Mouse (Mus musculus) midbrain, embryonic 13.5 days (tissue): ENCODE measurements around the gene Jag1. TPM values are rescaled to one million over a fixed set of nuclear protein-coding genes. Genes with fewer than 3 reads are reported as not detected.
A peak's percentile ranks its signal among the peaks of the same experiment; 100 is the strongest.

Source experiments
- ATAC-seq: fragments of 200-750 bp; cut with Nextera tagmentation; 2 replicates; pipeline ENCODE4 v1.8.0; 2017; ENCODE audit warnings: mild to moderate bottlenecking, moderate TSS enrichment, moderate library complexity
- H3K27ac ChIP-seq: fragments of 300-500 bp; sonication (generic); 2 replicates; pipeline ENCODE4 v1.5.1; 2015; ENCODE audit warnings: inconsistent platforms, mild to moderate bottlenecking, moderate library complexity
- H3K27me3 ChIP-seq: fragments of 300-500 bp; sonication (generic); 2 replicates; pipeline ENCODE4 v1.6.1; 2015; ENCODE audit warnings: mild to moderate bottlenecking, inconsistent platforms
- H3K36me3 ChIP-seq: fragments of 300-500 bp; sonication (generic); 2 replicates; pipeline ENCODE4 v1.6.1; 2015; ENCODE audit warnings: mild to moderate bottlenecking, inconsistent platforms
- H3K4me1 ChIP-seq: fragments of 300-500 bp; sonication (generic); replicated peaks from 2 replicates; pipeline ENCODE4 v1.6.1; 2015; ENCODE audit warnings: inconsistent platforms
- H3K4me2 ChIP-seq: fragments of 300-500 bp; sonication (generic); replicated peaks from 2 replicates; pipeline ENCODE4 v1.6.1; 2015; ENCODE audit warnings: moderate library complexity, mild to moderate bottlenecking, inconsistent platforms
- H3K4me3 ChIP-seq: fragments of 300-500 bp; sonication (generic); replicated peaks from 2 replicates; pipeline ENCODE4 v1.5.1; 2015; ENCODE audit warnings: mild to moderate bottlenecking, inconsistent platforms
- H3K9ac ChIP-seq: fragments of 300-500 bp; sonication (generic); replicated peaks from 2 replicates; pipeline ENCODE4 v1.6.1; 2015; ENCODE audit warnings: mild to moderate bottlenecking, inconsistent platforms
- H3K9me3 ChIP-seq: fragments of 300-500 bp; sonication (generic); 2 replicates; pipeline ENCODE4 v1.6.1; 2016; ENCODE audit warnings: mild to moderate bottlenecking, inconsistent platforms
- WGBS: fragments of 180-500 bp; shearing (Covaris S2); methylation state at CpG from one replicate; pipeline ENCODE4 v1.1.7; 2015; 5-methylcytosine and 5-hydroxymethylcytosine counted together
- polyA plus RNA-seq: library from polyadenylated mRNA; unstranded; fragments of >200 nt; fragmentation: Nextera tagmentation; extraction: Ambion mirVana; gene quantifications from 2 replicates; pipeline ENCODE4 v1.2.1, GENCODE M21; 2015

The Jag1 gene
- 22.1 and 27.4 TPM in 2 replicates for polyA plus RNA-seq

- H3K4me1 ChIP-seq = peaks cover 51% of the 10 kb centered on the region
- under 1% methylated on average over 53 of the region's 59 CpGs for WGBS
- no peaks in the 10 kb centered on the region for H3K36me3 ChIP-seq
- ATAC-seq = peak; percentile 31
- H3K27me3 ChIP-seq = peaks cover 28% of the 10 kb centered on the region
- peak within 1 kb of the TSS; percentile 73 for H3K4me3 ChIP-seq
- no peaks in the 10 kb centered on the region for H3K9me3 ChIP-seq
- peak within 1 kb of the TSS; percentile 86 for H3K9ac ChIP-seq
- H3K27ac ChIP-seq = peak within 1 kb of the TSS; percentile 82
- peak within 1 kb of the TSS; percentile 98 for H3K4me2 ChIP-seq
Observed at GRCm38 (mm10) chr2:137116025-137116674, at the start of gene Jag1. Gene Jag1 (minus strand): TSS chr2:137116644.

DNA sequence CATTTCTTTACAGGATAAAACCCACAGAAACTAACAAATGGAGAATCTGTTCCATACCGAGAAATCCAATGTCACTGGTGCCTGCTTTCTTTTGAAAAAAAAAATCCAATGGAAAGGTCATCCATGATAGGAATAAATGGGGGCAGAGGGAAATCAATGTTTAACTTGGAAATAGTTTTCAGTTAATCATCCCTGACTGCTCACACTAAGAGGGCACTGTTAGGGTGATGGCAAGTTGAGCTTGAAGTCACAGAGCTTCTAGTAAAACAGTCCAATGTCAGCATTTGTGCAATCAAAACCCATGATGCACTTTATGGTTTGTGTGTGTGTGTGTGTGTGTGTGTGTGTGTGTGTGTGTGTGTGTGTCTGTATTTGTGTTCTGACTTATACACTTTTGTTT lies 39.6 kb upstream of the Jag1 start:
- no peaks in the 10 kb centered on the region for H3K36me3 ChIP-seq
- no peak overlapping the region for H3K9ac ChIP-seq
- H3K4me2 ChIP-seq = no peak overlapping the region
- H3K9me3 ChIP-seq = no peaks in the 10 kb centered on the region
- 0 out of 2 replicates have a peak, but pooled peaks cover under 1% of the 10 kb centered on the region for H3K27me3 ChIP-seq
- no peak overlapping the region for H3K4me3 ChIP-seq
- no peak overlapping the region for H3K27ac ChIP-seq
- 78% methylated on average over 1 of the region's 1 CpGs for WGBS
- no peak for ATAC-seq
- peaks cover 11% of the 10 kb centered on the region for H3K4me1 ChIP-seq

DNA sequence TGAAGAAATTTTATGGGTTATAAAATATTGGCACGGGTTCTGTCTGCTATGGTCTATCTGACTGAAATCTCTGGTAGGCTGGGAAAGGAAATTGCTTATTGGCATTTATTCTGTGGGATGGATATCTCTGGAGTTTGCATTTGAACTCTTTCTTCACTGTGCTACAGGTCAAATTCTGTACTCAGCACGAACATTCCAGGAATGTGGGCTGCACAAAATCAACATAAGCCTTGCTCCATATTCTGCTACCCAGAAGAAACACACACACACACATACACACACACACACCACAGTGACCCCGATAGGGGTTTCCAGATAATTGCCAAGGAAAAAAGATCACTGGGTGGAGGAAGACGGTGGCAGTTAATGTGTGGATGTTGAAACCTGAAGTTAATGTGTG lies 37.4 kb upstream of the Jag1 start:
- 0 out of 2 replicates have a peak, but pooled peaks cover 5% of the 10 kb centered on the region for H3K27me3 ChIP-seq
- H3K4me1 ChIP-seq = peaks cover 11% of the 10 kb centered on the region
- H3K4me2 ChIP-seq = no peak overlapping the region
- H3K27ac ChIP-seq = no peak overlapping the region
- ATAC-seq = no peak
- H3K4me3 ChIP-seq = no peak overlapping the region
- H3K9me3 ChIP-seq = no peaks in the 10 kb centered on the region
- H3K9ac ChIP-seq = no peak overlapping the region
- WGBS = 42% methylated on average over 4 of the region's 4 CpGs
- no peaks in the 10 kb centered on the region for H3K36me3 ChIP-seq

DNA sequence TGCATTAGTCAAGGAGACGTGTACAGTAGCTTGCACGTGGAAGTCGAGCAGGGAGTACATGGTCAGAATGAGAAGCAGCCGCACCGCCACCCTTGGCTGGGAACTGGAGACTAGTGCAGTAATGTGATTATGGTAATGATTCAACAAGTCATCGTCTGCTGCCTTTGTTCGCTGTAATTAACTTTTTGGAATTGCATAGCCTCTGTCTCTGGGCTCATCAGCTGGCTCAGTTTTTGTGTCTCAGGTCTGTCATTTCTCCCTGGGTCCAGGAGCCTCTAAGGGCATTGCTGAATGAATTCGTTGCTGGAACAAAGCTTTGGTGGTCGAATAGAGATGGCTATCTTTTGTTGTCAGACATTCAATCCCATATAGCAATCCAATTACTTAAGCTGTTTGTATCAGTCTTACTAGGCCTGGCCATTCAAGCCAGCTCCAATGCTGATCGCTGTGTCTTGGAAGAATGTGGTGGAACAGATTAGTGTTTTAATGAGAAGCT lies 36.8 kb upstream of the Jag1 start:
- H3K4me3 ChIP-seq = no peak overlapping the region
- peaks cover 11% of the 10 kb centered on the region for H3K4me1 ChIP-seq
- 8% methylated on average over 10 of the region's 10 CpGs for WGBS
- H3K9me3 ChIP-seq = no peaks in the 10 kb centered on the region
- H3K27ac ChIP-seq = peak overlapping the region; percentile 60; the same call in 1 of the 2 replicates
- peak; percentile 99 for ATAC-seq
- H3K9ac ChIP-seq = no peak overlapping the region
- 0 out of 2 replicates have a peak, but pooled peaks cover 5% of the 10 kb centered on the region for H3K27me3 ChIP-seq
- H3K36me3 ChIP-seq = no peaks in the 10 kb centered on the region
- H3K4me2 ChIP-seq = no peak overlapping the region

DNA sequence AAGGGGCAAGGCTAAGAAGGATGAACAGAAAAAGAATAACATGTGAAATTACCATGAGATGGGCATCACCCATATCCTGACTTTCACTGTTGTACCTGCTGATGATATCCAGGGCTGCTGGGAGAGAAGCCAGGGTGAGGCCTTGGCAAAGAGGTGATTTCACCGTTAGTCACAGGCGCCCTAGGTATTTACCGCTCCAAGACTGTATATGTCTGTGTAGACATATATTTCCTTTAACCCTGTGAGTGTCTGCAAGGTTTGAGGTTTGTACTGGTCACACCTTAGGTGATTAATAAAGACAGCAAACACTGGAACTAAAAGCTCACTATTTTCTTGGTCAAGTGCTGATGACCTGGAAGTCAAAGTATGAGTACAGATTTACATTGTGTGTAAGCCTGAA lies 34.5 kb upstream of the Jag1 start:
- H3K27me3 ChIP-seq = 0 out of 2 replicates have a peak, but pooled peaks cover 5% of the 10 kb centered on the region
- no peak for ATAC-seq
- no peak overlapping the region for H3K4me2 ChIP-seq
- peaks cover 11% of the 10 kb centered on the region for H3K4me1 ChIP-seq
- H3K27ac ChIP-seq = no peak overlapping the region
- no peak overlapping the region for H3K9ac ChIP-seq
- no peaks in the 10 kb centered on the region for H3K36me3 ChIP-seq
- 96% methylated on average over 3 of the region's 3 CpGs for WGBS
- no peak overlapping the region for H3K4me3 ChIP-seq
- H3K9me3 ChIP-seq = no peaks in the 10 kb centered on the region

DNA sequence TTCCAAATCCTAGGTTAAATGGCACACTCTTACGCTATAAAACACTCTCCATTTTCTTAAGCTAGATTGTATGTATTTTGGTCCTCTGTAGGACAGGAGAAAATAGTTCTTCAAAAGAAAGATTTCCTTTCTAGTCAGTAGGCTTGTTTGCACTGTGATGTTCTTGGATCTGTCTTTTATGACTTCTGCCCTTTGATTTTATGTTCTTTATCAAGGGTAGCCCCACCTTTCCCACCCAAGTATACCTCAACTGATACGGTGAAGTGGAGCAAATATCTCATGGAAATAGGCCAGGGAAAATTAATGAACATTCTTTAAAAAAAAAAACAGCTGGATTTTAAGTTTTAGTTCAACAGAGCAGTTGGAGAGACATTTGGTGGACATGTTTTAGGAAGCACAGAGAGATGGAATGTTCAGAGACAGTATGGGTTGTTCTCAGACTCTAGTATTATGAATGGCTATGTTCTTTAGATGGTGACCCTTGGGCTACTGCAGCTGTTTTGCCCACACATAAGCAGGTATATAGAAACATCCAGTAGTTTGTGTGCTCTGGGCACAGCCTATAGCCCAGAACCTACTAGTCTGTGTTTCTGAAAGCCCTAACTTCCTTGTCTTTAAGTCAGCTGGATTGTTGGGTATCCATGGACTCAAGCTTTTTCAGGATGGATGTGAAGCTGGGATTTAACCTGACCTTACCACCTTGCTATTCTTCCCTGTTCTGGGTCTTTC lies 30.7 kb upstream of the Jag1 start:
- H3K9ac ChIP-seq = no peak overlapping the region
- 0 out of 2 replicates have a peak, but pooled peaks cover 5% of the 10 kb centered on the region for H3K27me3 ChIP-seq
- no peaks in the 10 kb centered on the region for H3K4me1 ChIP-seq
- 95% methylated on average over 2 of the region's 2 CpGs for WGBS
- H3K4me2 ChIP-seq = no peak overlapping the region
- H3K36me3 ChIP-seq = no peaks in the 10 kb centered on the region
- ATAC-seq = no peak
- no peaks in the 10 kb centered on the region for H3K9me3 ChIP-seq
- no peak overlapping the region for H3K4me3 ChIP-seq
- H3K27ac ChIP-seq = no peak overlapping the region

DNA sequence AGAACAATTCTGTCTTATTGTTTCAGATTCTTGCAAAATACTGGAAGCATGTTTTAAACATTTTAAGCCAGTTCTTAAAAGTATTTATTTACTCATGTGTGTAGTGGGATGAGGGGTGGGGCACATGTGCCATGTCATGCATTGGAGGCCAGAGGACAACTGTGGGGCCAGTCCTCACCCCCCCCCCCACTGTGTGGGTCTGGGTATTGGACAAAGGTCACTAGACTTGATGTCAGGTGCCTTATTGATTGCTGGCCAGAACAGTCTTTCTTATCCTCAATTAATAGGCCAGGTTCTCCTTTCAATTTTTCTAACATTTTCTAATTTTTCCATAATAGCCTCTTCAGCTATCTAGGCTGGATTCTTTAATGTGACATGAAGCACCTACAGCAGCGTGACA lies 21.6 kb upstream of the Jag1 start:
- Histone ChIP-seq H3K4me1 (no peaks in the 10 kb centered on the region), H3K27me3 (no peaks in the 10 kb centered on the region), H3K9ac (no peak overlapping the region), H3K4me3 (no peak overlapping the region), H3K27ac (no peak overlapping the region), H3K9me3 (no peaks in the 10 kb centered on the region), H3K4me2 (no peak overlapping the region), H3K36me3 (no peaks in the 10 kb centered on the region)
- ATAC-seq = no peak
- 93% methylated on average over 1 of the region's 1 CpGs for WGBS

DNA sequence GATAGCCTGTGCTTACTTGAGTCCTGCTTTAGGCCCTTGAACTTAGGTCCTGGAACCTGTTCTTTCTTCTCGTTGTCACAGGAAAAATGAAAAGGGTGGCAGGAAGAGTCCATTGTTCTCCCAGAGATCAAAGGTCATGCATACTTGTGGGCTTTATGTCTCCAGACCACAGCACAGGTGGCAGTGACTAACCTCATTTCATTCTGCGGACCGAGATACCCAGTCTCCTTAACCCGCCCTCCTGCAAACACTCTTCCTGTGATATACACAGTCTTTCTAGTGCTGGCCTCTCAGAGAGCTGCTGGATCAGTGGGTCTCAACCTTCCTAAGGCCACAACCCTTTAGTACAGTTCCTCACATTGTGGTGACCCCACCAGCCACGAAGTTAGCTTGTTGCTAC lies 17.6 kb upstream of the Jag1 start:
- no peak overlapping the region for H3K9ac ChIP-seq
- H3K36me3 ChIP-seq = no peaks in the 10 kb centered on the region
- no peak overlapping the region for H3K4me3 ChIP-seq
- no peaks in the 10 kb centered on the region for H3K27me3 ChIP-seq
- ATAC-seq = no peak
- 82% methylated on average over 5 of the region's 5 CpGs for WGBS
- H3K27ac ChIP-seq = no peak overlapping the region
- H3K9me3 ChIP-seq = no peaks in the 10 kb centered on the region
- no peak overlapping the region for H3K4me2 ChIP-seq
- no peaks in the 10 kb centered on the region for H3K4me1 ChIP-seq

DNA sequence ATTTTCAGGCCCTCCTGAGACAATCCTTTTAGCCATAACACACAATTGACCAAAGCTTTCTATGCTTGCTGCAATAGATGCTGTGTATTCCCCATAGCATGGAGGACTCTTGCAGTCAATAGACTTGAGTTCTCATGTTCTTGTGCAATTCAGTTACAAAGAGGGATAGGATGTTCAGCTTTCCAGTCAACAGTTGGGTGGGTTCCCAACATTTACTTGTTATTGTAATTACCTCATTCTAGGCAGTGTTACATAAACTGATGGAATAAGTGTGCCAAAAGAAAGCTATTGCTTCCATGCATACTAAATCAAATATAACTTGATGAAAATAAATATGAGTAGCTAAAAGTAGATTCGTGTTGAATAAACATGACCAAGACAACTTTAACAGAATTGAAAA lies 8.4 kb upstream of the Jag1 start:
- 80% methylated on average over 1 of the region's 1 CpGs for WGBS
- H3K9me3 ChIP-seq = no peaks in the 10 kb centered on the region; the same call in 1 of the 2 replicates
- H3K4me3 ChIP-seq = no peak overlapping the region
- 0 out of 2 replicates have a peak, but pooled peaks cover 7% of the 10 kb centered on the region for H3K27me3 ChIP-seq
- H3K4me1 ChIP-seq = no peaks in the 10 kb centered on the region
- H3K36me3 ChIP-seq = no peaks in the 10 kb centered on the region
- no peak overlapping the region for H3K9ac ChIP-seq
- H3K27ac ChIP-seq = no peak overlapping the region
- ATAC-seq = no peak
- H3K4me2 ChIP-seq = no peak overlapping the region

- Histone ChIP-seq H3K4me3 (peak overlapping the region; percentile 73), H3K36me3 (no peaks in the 10 kb centered on the region), H3K4me2 (peak overlapping the region; percentile 98), H3K27ac (peak overlapping the region; percentile 82), H3K9me3 (no peaks in the 10 kb centered on the region), H3K27me3 (peaks cover 22% of the 10 kb centered on the region), H3K4me1 (peaks cover 39% of the 10 kb centered on the region), H3K9ac (peak overlapping the region; percentile 86)
- WGBS = under 1% methylated on average over 33 of the region's 33 CpGs
- ATAC-seq = peak; percentile 65
Observed at GRCm38 (mm10) chr2:137117321-137117690, 862 bp upstream of the Jag1 start.

- under 1% methylated on average over 61 of the region's 61 CpGs for WGBS
- H3K27me3 ChIP-seq = peaks cover 24% of the 10 kb centered on the region
- no peaks in the 10 kb centered on the region for H3K9me3 ChIP-seq
- H3K4me1 ChIP-seq = peaks cover 45% of the 10 kb centered on the region
- ATAC-seq = peak; percentile 88
- peak overlapping the region; percentile 73 for H3K4me3 ChIP-seq
- H3K27ac ChIP-seq = peak overlapping the region; percentile 82
- H3K4me2 ChIP-seq = peak overlapping the region; percentile 98
- H3K36me3 ChIP-seq = no peaks in the 10 kb centered on the region
- H3K9ac ChIP-seq = peak overlapping the region; percentile 86
Observed at GRCm38 (mm10) chr2:137116675-137117320, 354 bp upstream of the Jag1 start.
